Mouse (Mus musculus) left cerebral cortex, postnatal 25 days (tissue): ENCODE data around the gene Dnajc5. TPM values are rescaled to one million over a fixed set of nuclear protein-coding genes. Genes with fewer than 3 reads are reported as not detected.

ENCODE experiments used
- DNase-seq, 2 experiments: peaks; one replicate each; pipeline ENCODE4 v3.0.0; 2022; ENCODE audit warnings: low spot score in 2 of 2, mixed read lengths in 1 of 2
- intact Hi-C: fragments of 180-260 bp; cut with DNase I; formaldehyde crosslinking; loops from one replicate; pipeline ENCODE4 v1.15.1; 2025
- microRNA-seq, 2 experiments: library from miRNA; unstranded; fragments of <30 nt; microRNA quantifications; one replicate each; pipeline ENCODE4 v1.2.0; 2022
- total RNA-seq, 2 experiments: library from RNA; stranded (reverse); gene quantifications; 2 replicates each; pipeline ENCODE4 v1.2.3; 2021

Dnajc5 gene
- total RNA-seq, 2 experiments from 2014 or later = 289 to 296 TPM

- intact Hi-C loops = no loop called here
- DNase-seq = no peak
Measured at GRCm38 (mm10) chr2:181597378-181598061, 77.2 kb downstream of the Dnajc5 start.

GRCm38 (mm10) chr2:181598454-181599351 is 78.4 kb downstream of the Dnajc5 start, which contains the start of gene Samd10:
Samd10 (minus strand) TSS chr2:181599212.
- peak; percentile 70 to 79 for DNase-seq
- intact Hi-C loops = no loop called here

GRCm38 (mm10) chr2:181600226-181600758 is 80.0 kb downstream of the Dnajc5 start:
- peak in 1 of 2 experiments; percentile 69 for DNase-seq

GRCm38 (mm10) chr2:181600828-181601750 is 80.8 kb downstream of the Dnajc5 start:
- intact Hi-C loops = loop anchor here (2.0 to 5.0 kb wide), 2 partner anchors 80 to 1064 kb away; partner anchors contain the start of gene Tcea2
- peak; percentile 99 for DNase-seq

More at GRCm38 (mm10) chr2:181600226-181600758, 80.0 kb downstream of the Dnajc5 start:
- intact Hi-C loops = loop anchor here (2.0 to 5.0 kb wide), 2 partner anchors 81 to 1063 kb away; partner anchors contain the start of gene Tcea2

DNA sequence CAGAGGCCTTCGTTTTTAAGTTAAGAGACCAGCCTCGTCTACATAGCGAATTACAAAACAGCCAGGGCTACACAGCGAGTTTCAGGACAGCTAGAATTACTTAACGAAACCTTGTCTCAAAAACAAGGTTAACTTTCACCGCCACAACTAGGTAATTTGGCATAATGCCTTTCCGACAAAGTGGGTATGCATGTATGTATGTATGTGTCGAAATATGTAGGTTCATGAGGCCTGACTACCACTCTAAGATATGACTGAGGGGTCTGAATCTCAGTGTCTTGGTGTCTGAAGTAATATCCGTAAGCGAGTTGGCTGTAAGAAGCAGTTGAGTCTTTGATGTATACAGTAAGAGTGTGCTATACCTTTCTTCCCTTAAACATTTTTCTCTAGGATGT is 81.5 kb downstream of the Dnajc5 start:
- no peak for DNase-seq
- intact Hi-C loops = loop anchor here (2.0 to 5.0 kb wide), 2 partner anchors 79 to 1064 kb away; partner anchors contain the start of gene Tcea2

DNA sequence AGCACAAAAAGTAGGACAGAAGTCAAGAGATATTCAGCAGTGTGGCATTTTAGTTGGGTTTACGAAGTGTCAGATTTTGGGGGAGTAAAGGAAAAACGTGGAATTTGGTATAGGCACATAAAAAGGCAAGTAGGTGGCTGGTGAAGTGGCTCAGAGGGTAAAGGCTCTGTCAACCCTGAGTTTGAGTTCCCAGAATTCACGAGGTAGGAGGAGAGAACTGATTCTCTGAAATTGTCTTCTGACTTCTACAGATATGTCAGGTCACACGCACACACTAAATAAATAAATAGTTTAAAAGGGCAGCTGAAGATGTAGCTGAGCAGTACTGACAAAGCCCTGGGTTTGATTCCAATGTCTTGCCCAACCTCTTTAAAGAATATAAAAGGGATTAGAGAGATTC is 82.1 kb downstream of the Dnajc5 start:
- intact Hi-C loops = loop anchor here (5.0 kb wide), 1 partner anchor 1065 kb away; no protein-coding TSS in a partner anchor
- DNase-seq = no peak

Small RNA genes lying within 50 kb of the gene (microRNA-seq; reads per million reads assigned to microRNA genes)
- gene Mir7006 = 0 to 0.25 reads per million in 2 experiments

Other genes starting within 250 kb of the Dnajc5 start
- gene Gmeb2, start 232.4 kb upstream of the Dnajc5 start, total RNA-seq = 10 to 100 TPM; 21.3 to 23.9 TPM
- gene Stmn3, start 206.0 kb upstream of the Dnajc5 start, total RNA-seq = 100 to 1,000 TPM; 631 to 689 TPM
- gene Rtel1, start 200.7 kb upstream of the Dnajc5 start, total RNA-seq = 10 to 100 TPM; 29.8 to 34.9 TPM
- gene Zgpat, start 155.6 kb upstream of the Dnajc5 start, total RNA-seq = 10 to 100 TPM; 64.8 to 68.0 TPM
- 10 to 100 TPM; 39.5 to 41.4 TPM for gene Arfrp1, start 155.1 kb upstream of the Dnajc5 start, total RNA-seq
- 10 to 100 TPM; 35.8 to 39.1 TPM for gene Lime1, start 140.4 kb upstream of the Dnajc5 start, total RNA-seq
- 10 to 100 TPM; 11.2 to 15.3 TPM for gene Zbtb46, start 61.1 kb upstream of the Dnajc5 start, total RNA-seq
- gene Abhd16b, start 27.3 kb upstream of the Dnajc5 start, total RNA-seq = not detected
- gene Tpd52l2, start 23.3 kb upstream of the Dnajc5 start, total RNA-seq = 10 to 100 TPM; 74.7 to 76.8 TPM
- gene Uckl1, start 64.4 kb downstream of the Dnajc5 start, total RNA-seq = 10 to 100 TPM; 44.2 to 50.5 TPM
- 10 to 100 TPM; 51.0 to 51.7 TPM for gene Prpf6, start 71.4 kb downstream of the Dnajc5 start, total RNA-seq
- gene Zfp512b, start 72.3 kb downstream of the Dnajc5 start, total RNA-seq = 10 to 100 TPM; 76.5 to 89.2 TPM
- 10 to 100 TPM; 19.4 to 20.2 TPM for gene Samd10, start 78.7 kb downstream of the Dnajc5 start, total RNA-seq
- not detected for gene Gm29797, start 136.5 kb downstream of the Dnajc5 start, total RNA-seq
- gene Sox18, start 151.2 kb downstream of the Dnajc5 start, total RNA-seq = 10 to 100 TPM; 10.9 to 11.4 TPM
- 10 to 100 TPM; 61.9 to 63.3 TPM for gene Tcea2, start 159.8 kb downstream of the Dnajc5 start, total RNA-seq
- 10 to 100 TPM; 30.2 to 35.3 TPM for gene Rgs19, start 173.5 kb downstream of the Dnajc5 start, total RNA-seq
- not detected for gene Lkaaear1, start 178.0 kb downstream of the Dnajc5 start, total RNA-seq
- 10 to 100 TPM; 56.1 to 57.3 TPM for gene Oprl1, start 194.5 kb downstream of the Dnajc5 start, total RNA-seq
- gene Myt1, start 242.8 kb downstream of the Dnajc5 start, total RNA-seq = 10 to 100 TPM; 17.4 to 18.1 TPM